Mouse (Mus musculus) 3134 (cell line): ENCODE measurements around the gene Gm37240.

Experiments used
- DNase-seq: peaks from one replicate; pipeline ENCODE4 v3.0.0-alpha.2; 2011; ENCODE audit warnings: low spot score; ENCODE audit not compliant: insufficient read length; ENCODE audit errors: extremely low read depth

Gene Gm37240

GRCm38 (mm10) chr3:85168816-85169215 lies 718.5 kb downstream of the Gm37240 start:
- no peak for DNase-seq

GRCm38 (mm10) chr3:85164931-85165330 lies 722.4 kb downstream of the Gm37240 start:
- DNase-seq = no peak

GRCm38 (mm10) chr3:85163396-85163795 lies 723.9 kb downstream of the Gm37240 start:
- peak; percentile 28 for DNase-seq

GRCm38 (mm10) chr3:85162430-85162829 lies 724.9 kb downstream of the Gm37240 start:
- DNase-seq = no peak

- DNase-seq = no peak
Measured at GRCm38 (mm10) chr3:85160816-85161215, 726.5 kb downstream of the Gm37240 start.

GRCm38 (mm10) chr3:85159631-85160030 lies 727.7 kb downstream of the Gm37240 start:
- no peak for DNase-seq

GRCm38 (mm10) chr3:85148816-85149215 lies 738.5 kb downstream of the Gm37240 start:
- DNase-seq = no peak

- DNase-seq = no peak
Measured at GRCm38 (mm10) chr3:85148038-85148550, 739.2 kb downstream of the Gm37240 start.

GRCm38 (mm10) chr3:85145568-85145967 lies 741.8 kb downstream of the Gm37240 start:
- no peak for DNase-seq

GRCm38 (mm10) chr3:85145076-85145475 lies 742.2 kb downstream of the Gm37240 start:
- DNase-seq = no peak

- no peak for DNase-seq
Measured at GRCm38 (mm10) chr3:85144425-85144824, 742.9 kb downstream of the Gm37240 start.

GRCm38 (mm10) chr3:85140488-85140887 lies 746.8 kb downstream of the Gm37240 start:
- no peak for DNase-seq

- DNase-seq = no peak
Measured at GRCm38 (mm10) chr3:85138407-85138806, 748.9 kb downstream of the Gm37240 start.

GRCm38 (mm10) chr3:85133561-85133960 lies 753.8 kb downstream of the Gm37240 start:
- no peak for DNase-seq

- no peak for DNase-seq
Measured at GRCm38 (mm10) chr3:85131878-85132277, 755.4 kb downstream of the Gm37240 start.

GRCm38 (mm10) chr3:85128546-85128945 lies 758.8 kb downstream of the Gm37240 start:
- DNase-seq = no peak

- DNase-seq = no peak
Measured at GRCm38 (mm10) chr3:85126970-85127369, 760.3 kb downstream of the Gm37240 start.

- no peak for DNase-seq
Measured at GRCm38 (mm10) chr3:85125471-85125870, 761.8 kb downstream of the Gm37240 start.

GRCm38 (mm10) chr3:85124924-85125323 lies 762.4 kb downstream of the Gm37240 start:
- DNase-seq = no peak

GRCm38 (mm10) chr3:85124410-85124809 lies 762.9 kb downstream of the Gm37240 start:
- DNase-seq = no peak

GRCm38 (mm10) chr3:85117702-85118101 lies 769.6 kb downstream of the Gm37240 start:
- no peak for DNase-seq

GRCm38 (mm10) chr3:85117014-85117413 lies 770.3 kb downstream of the Gm37240 start:
- no peak for DNase-seq

- DNase-seq = no peak
Measured at GRCm38 (mm10) chr3:85115959-85116543, 771.3 kb downstream of the Gm37240 start.
